Mouse (Mus musculus): Measurements from ENCODE around the gene Mef2c. TPM values are rescaled to one million over a fixed set of nuclear protein-coding genes. Genes with fewer than 3 reads are reported as not detected.

Mef2c gene
- polyA plus RNA-seq, 1 experiment from 2014 or later = 18.0 TPM

GRCm38 (mm10) chr13:83529729-83530314, 26.0 kb downstream of the Mef2c start:
- no peaks in the 10 kb centered on the region for H3K27me3 ChIP-seq (ENCODE audit: control insufficient read depth, insufficient read depth, low read length)
- no peak overlapping the region for H3K9ac ChIP-seq (ENCODE audit: low read length)
- WGBS = 82% methylated on average over 8 of the region's 8 CpGs
- ATAC-seq (replicated peaks; ENCODE audit: low FRiP score) (no peak), DNase-seq (ENCODE audit: low spot score) (no peak)
- H3K4me3 ChIP-seq (ENCODE audit: low read depth, low read length) = no peak overlapping the region
- H3K4me1 ChIP-seq (replicated peaks; ENCODE audit: control insufficient read depth, insufficient read depth, low read length) = no peaks in the 10 kb centered on the region
- no peak overlapping the region for H3K4me2 ChIP-seq (ENCODE audit: low read depth, low read length, severe bottlenecking)
- H3K27ac ChIP-seq (ENCODE audit: low read depth, low read length) = no peak overlapping the region
- no peaks in the 10 kb centered on the region for H3K36me3 ChIP-seq (ENCODE audit: control insufficient read depth, insufficient read depth, low read length)
- no peaks in the 10 kb centered on the region for H3K9me3 ChIP-seq (ENCODE audit: control insufficient read depth, low read length)

GRCm38 (mm10) chr13:83530889-83531288, 27.1 kb downstream of the Mef2c start:
- no peaks in the 10 kb centered on the region for H3K9me3 ChIP-seq (ENCODE audit: control insufficient read depth, low read length)
- H3K27ac ChIP-seq (ENCODE audit: low read depth, low read length) = no peak overlapping the region
- no peaks in the 10 kb centered on the region for H3K4me1 ChIP-seq (replicated peaks; ENCODE audit: control insufficient read depth, insufficient read depth, low read length)
- H3K4me2 ChIP-seq (ENCODE audit: low read depth, low read length, severe bottlenecking) = no peak overlapping the region
- DNase-seq (ENCODE audit: low spot score) (no peak), ATAC-seq (replicated peaks; ENCODE audit: low FRiP score) (no peak)
- H3K36me3 ChIP-seq (ENCODE audit: control insufficient read depth, insufficient read depth, low read length) = no peaks in the 10 kb centered on the region
- H3K27me3 ChIP-seq (ENCODE audit: control insufficient read depth, insufficient read depth, low read length) = no peaks in the 10 kb centered on the region
- H3K9ac ChIP-seq (ENCODE audit: low read length) = no peak overlapping the region
- WGBS = 84% methylated on average over 4 of the region's 4 CpGs
- no peak overlapping the region for H3K4me3 ChIP-seq (ENCODE audit: low read depth, low read length)

- DNase-seq (ENCODE audit: low spot score) (no peak), ATAC-seq (replicated peaks; ENCODE audit: low FRiP score) (no peak)
- Histone ChIP-seq H3K9ac (ENCODE audit: low read length) (no peak overlapping the region), H3K27ac (ENCODE audit: low read depth, low read length) (no peak overlapping the region), H3K4me3 (ENCODE audit: low read depth, low read length) (no peak overlapping the region), H3K9me3 (ENCODE audit: control insufficient read depth, low read length) (no peaks in the 10 kb centered on the region), H3K4me2 (ENCODE audit: low read depth, low read length, severe bottlenecking) (no peak overlapping the region), H3K27me3 (ENCODE audit: control insufficient read depth, insufficient read depth, low read length) (no peaks in the 10 kb centered on the region), H3K36me3 (ENCODE audit: control insufficient read depth, insufficient read depth, low read length) (no peaks in the 10 kb centered on the region), H3K4me1 (replicated peaks; ENCODE audit: control insufficient read depth, insufficient read depth, low read length) (no peaks in the 10 kb centered on the region)
- 62% methylated on average over 8 of the region's 8 CpGs for WGBS
These were observed 28.2 kb downstream of the Mef2c start for GRCm38 (mm10) chr13:83531968-83532591.

GRCm38 (mm10) chr13:83536361-83536760, 32.5 kb downstream of the Mef2c start:
- DNase-seq (ENCODE audit: low spot score) (no peak), ATAC-seq (replicated peaks; ENCODE audit: low FRiP score) (no peak)
- Histone ChIP-seq H3K27ac (ENCODE audit: low read depth, low read length) (no peak overlapping the region), H3K4me3 (ENCODE audit: low read depth, low read length) (no peak overlapping the region), H3K36me3 (ENCODE audit: control insufficient read depth, insufficient read depth, low read length) (no peaks in the 10 kb centered on the region), H3K9ac (ENCODE audit: low read length) (no peak overlapping the region), H3K4me1 (replicated peaks; ENCODE audit: control insufficient read depth, insufficient read depth, low read length) (no peaks in the 10 kb centered on the region), H3K9me3 (ENCODE audit: control insufficient read depth, low read length) (no peaks in the 10 kb centered on the region), H3K27me3 (ENCODE audit: control insufficient read depth, insufficient read depth, low read length) (no peaks in the 10 kb centered on the region), H3K4me2 (ENCODE audit: low read depth, low read length, severe bottlenecking) (no peak overlapping the region)
- 73% methylated on average over 3 of the region's 3 CpGs for WGBS

- no peak overlapping the region for H3K4me3 ChIP-seq (ENCODE audit: low read depth, low read length)
- H3K9ac ChIP-seq (ENCODE audit: low read length) = no peak overlapping the region
- H3K4me2 ChIP-seq (ENCODE audit: low read depth, low read length, severe bottlenecking) = no peak overlapping the region
- H3K9me3 ChIP-seq (ENCODE audit: control insufficient read depth, low read length) = no peaks in the 10 kb centered on the region
- WGBS = 86% methylated on average over 5 of the region's 5 CpGs
- ATAC-seq (replicated peaks; ENCODE audit: low FRiP score) = no peak
- DNase-seq (ENCODE audit: low spot score) = no peak
- no peaks in the 10 kb centered on the region for H3K4me1 ChIP-seq (replicated peaks; ENCODE audit: control insufficient read depth, insufficient read depth, low read length)
- no peak overlapping the region for H3K27ac ChIP-seq (ENCODE audit: low read depth, low read length)
- no peaks in the 10 kb centered on the region for H3K27me3 ChIP-seq (ENCODE audit: control insufficient read depth, insufficient read depth, low read length)
- no peaks in the 10 kb centered on the region for H3K36me3 ChIP-seq (ENCODE audit: control insufficient read depth, insufficient read depth, low read length)
These were observed 33.3 kb downstream of the Mef2c start for GRCm38 (mm10) chr13:83537163-83537562.

GRCm38 (mm10) chr13:83539921-83540320, 36.1 kb downstream of the Mef2c start:
- ATAC-seq (replicated peaks; ENCODE audit: low FRiP score) = no peak

GRCm38 (mm10) chr13:83542666-83543065, 38.8 kb downstream of the Mef2c start:
- H3K27ac ChIP-seq (ENCODE audit: low read depth, low read length) = no peak overlapping the region
- H3K4me2 ChIP-seq (ENCODE audit: low read depth, low read length, severe bottlenecking) = no peak overlapping the region
- no peak overlapping the region for H3K9ac ChIP-seq (ENCODE audit: low read length)
- DNase-seq (ENCODE audit: low spot score) (no peak), ATAC-seq (replicated peaks; ENCODE audit: low FRiP score) (no peak)
- H3K4me3 ChIP-seq (ENCODE audit: low read depth, low read length) = no peak overlapping the region
- H3K27me3 ChIP-seq (ENCODE audit: control insufficient read depth, insufficient read depth, low read length) = no peaks in the 10 kb centered on the region
- 45% methylated on average over 5 of the region's 5 CpGs for WGBS
- H3K4me1 ChIP-seq (replicated peaks; ENCODE audit: control insufficient read depth, insufficient read depth, low read length) = no peaks in the 10 kb centered on the region
- no peaks in the 10 kb centered on the region for H3K36me3 ChIP-seq (ENCODE audit: control insufficient read depth, insufficient read depth, low read length)
- H3K9me3 ChIP-seq (ENCODE audit: control insufficient read depth, low read length) = no peaks in the 10 kb centered on the region

More at GRCm38 (mm10) chr13:83539921-83540320, 36.1 kb downstream of the Mef2c start:
- Histone ChIP-seq H3K9ac (ENCODE audit: low read length) (no peak overlapping the region), H3K36me3 (ENCODE audit: control insufficient read depth, insufficient read depth, low read length) (no peaks in the 10 kb centered on the region), H3K27ac (ENCODE audit: low read depth, low read length) (no peak overlapping the region), H3K4me2 (ENCODE audit: low read depth, low read length, severe bottlenecking) (no peak overlapping the region), H3K4me3 (ENCODE audit: low read depth, low read length) (no peak overlapping the region), H3K4me1 (replicated peaks; ENCODE audit: control insufficient read depth, insufficient read depth, low read length) (no peaks in the 10 kb centered on the region), H3K27me3 (ENCODE audit: control insufficient read depth, insufficient read depth, low read length) (no peaks in the 10 kb centered on the region), H3K9me3 (ENCODE audit: control insufficient read depth, low read length) (no peaks in the 10 kb centered on the region)
- no peak for DNase-seq (ENCODE audit: low spot score)

GRCm38 (mm10) chr13:83544707-83545106, 40.9 kb downstream of the Mef2c start:
- no peak overlapping the region for H3K4me3 ChIP-seq (ENCODE audit: low read depth, low read length)
- no peak overlapping the region for H3K9ac ChIP-seq (ENCODE audit: low read length)
- H3K27ac ChIP-seq (ENCODE audit: low read depth, low read length) = no peak overlapping the region
- H3K4me2 ChIP-seq (ENCODE audit: low read depth, low read length, severe bottlenecking) = no peak overlapping the region
- H3K9me3 ChIP-seq (ENCODE audit: control insufficient read depth, low read length) = no peaks in the 10 kb centered on the region
- DNase-seq (ENCODE audit: low spot score) (no peak), ATAC-seq (replicated peaks; ENCODE audit: low FRiP score) (no peak)
- H3K4me1 ChIP-seq (replicated peaks; ENCODE audit: control insufficient read depth, insufficient read depth, low read length) = no peaks in the 10 kb centered on the region
- H3K27me3 ChIP-seq (ENCODE audit: control insufficient read depth, insufficient read depth, low read length) = no peaks in the 10 kb centered on the region
- 82% methylated on average over 4 of the region's 4 CpGs for WGBS
- no peaks in the 10 kb centered on the region for H3K36me3 ChIP-seq (ENCODE audit: control insufficient read depth, insufficient read depth, low read length)

GRCm38 (mm10) chr13:83546876-83547275, 43.0 kb downstream of the Mef2c start:
- Histone ChIP-seq H3K27ac (ENCODE audit: low read depth, low read length) (no peak overlapping the region), H3K36me3 (ENCODE audit: control insufficient read depth, insufficient read depth, low read length) (no peaks in the 10 kb centered on the region), H3K27me3 (ENCODE audit: control insufficient read depth, insufficient read depth, low read length) (no peaks in the 10 kb centered on the region), H3K9me3 (ENCODE audit: control insufficient read depth, low read length) (no peaks in the 10 kb centered on the region), H3K4me3 (ENCODE audit: low read depth, low read length) (no peak overlapping the region), H3K4me1 (replicated peaks; ENCODE audit: control insufficient read depth, insufficient read depth, low read length) (no peaks in the 10 kb centered on the region), H3K9ac (ENCODE audit: low read length) (no peak overlapping the region), H3K4me2 (ENCODE audit: low read depth, low read length, severe bottlenecking) (no peak overlapping the region)
- 96% methylated on average over 5 of the region's 5 CpGs for WGBS
- DNase-seq (ENCODE audit: low spot score) (no peak), ATAC-seq (replicated peaks; ENCODE audit: low FRiP score) (no peak)

Data from forebrain, embryonic 11.5 days (tissue).